Mouse (Mus musculus): ENCODE data around the gene Rab43. TPM values are rescaled to one million over a fixed set of nuclear protein-coding genes. Genes with fewer than 3 reads are reported as not detected.

The Rab43 gene
- polyA plus RNA-seq, 1 experiment from 2014 or later: 21.4 TPM

GRCm38 (mm10) chr6:87746059-87746458 is 65.9 kb downstream of the Rab43 start:
- H3K27ac ChIP-seq (ENCODE audit: low read depth, low read length): no peak overlapping the region
- no peak overlapping the region for H3K9ac ChIP-seq (ENCODE audit: low read depth, low read length)
- H3K4me1 ChIP-seq (replicated peaks; ENCODE audit: control insufficient read depth, insufficient read depth, low read length): peaks cover 28% of the 10 kb centered on the region

DNA sequence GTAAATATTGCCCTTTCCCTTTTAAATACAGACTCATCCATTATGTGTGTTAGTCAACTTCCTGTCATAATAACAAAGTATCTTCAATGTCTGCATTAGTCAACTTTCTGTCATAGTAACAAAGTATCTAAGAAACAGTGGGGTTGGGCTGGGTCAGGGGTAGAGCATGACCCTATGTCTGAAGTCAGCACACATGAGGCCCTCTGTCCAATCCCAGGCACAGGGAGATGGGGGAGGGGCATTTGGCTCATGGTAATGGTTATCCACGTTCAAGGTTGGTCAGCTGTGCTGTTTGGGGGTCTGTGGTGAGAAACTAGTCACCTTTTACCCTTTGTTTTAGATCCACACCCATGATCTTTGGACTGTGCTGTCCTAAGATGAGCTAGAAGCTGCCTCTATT is 66.7 kb downstream of the Rab43 start:
- Histone ChIP-seq H3K9me3 (ENCODE audit: control insufficient read depth, low read length) (no peaks in the 10 kb centered on the region), H3K4me3 (ENCODE audit: low read depth, low read length) (no peak overlapping the region), H3K27ac (ENCODE audit: low read depth, low read length) (no peak overlapping the region), H3K4me2 (no peak overlapping the region), H3K36me3 (ENCODE audit: control insufficient read depth, insufficient read depth, low read length) (no peaks in the 10 kb centered on the region), H3K27me3 (replicated peaks; ENCODE audit: control insufficient read depth, insufficient read depth, low read length) (no peaks in the 10 kb centered on the region), H3K4me1 (replicated peaks; ENCODE audit: control insufficient read depth, insufficient read depth, low read length) (peaks cover 36% of the 10 kb centered on the region), H3K9ac (ENCODE audit: low read depth, low read length) (no peak overlapping the region)
- ATAC-seq (replicated peaks; ENCODE audit: low FRiP score) (no peak), DNase-seq (ENCODE audit: low spot score) (no peak)
- WGBS: 34% methylated on average over 1 of the region's 1 CpGs

More at GRCm38 (mm10) chr6:87746059-87746458, 65.9 kb downstream of the Rab43 start:
- DNase-seq (ENCODE audit: low spot score) (no peak), ATAC-seq (replicated peaks; ENCODE audit: low FRiP score) (no peak)
- H3K4me3 ChIP-seq (ENCODE audit: low read depth, low read length): no peak overlapping the region
- H3K36me3 ChIP-seq (ENCODE audit: control insufficient read depth, insufficient read depth, low read length): no peaks in the 10 kb centered on the region
- WGBS: 54% methylated on average over 3 of the region's 3 CpGs
- H3K27me3 ChIP-seq (replicated peaks; ENCODE audit: control insufficient read depth, insufficient read depth, low read length): no peaks in the 10 kb centered on the region
- no peaks in the 10 kb centered on the region for H3K9me3 ChIP-seq (ENCODE audit: control insufficient read depth, low read length)
- no peak overlapping the region for H3K4me2 ChIP-seq

DNA sequence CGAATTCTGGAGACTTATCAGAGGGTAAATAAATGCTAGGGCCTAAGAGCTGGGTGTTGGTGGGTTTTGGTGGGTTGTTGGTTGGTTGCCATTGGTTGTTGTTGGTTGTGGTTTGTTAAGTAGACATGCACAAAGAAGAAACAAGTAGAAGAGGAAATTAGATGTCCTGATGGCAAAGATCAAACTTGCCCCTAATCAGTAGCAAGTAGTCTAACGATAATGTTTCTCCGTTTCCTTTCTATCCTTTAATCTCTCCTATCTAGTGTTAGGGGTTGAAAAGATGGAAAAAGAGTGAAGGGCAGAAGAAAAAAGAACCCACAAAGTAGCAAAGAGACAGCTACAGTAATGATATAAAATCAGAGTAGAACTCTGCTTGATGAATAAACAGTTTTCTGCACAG is 67.3 kb downstream of the Rab43 start:
- H3K4me1 ChIP-seq (replicated peaks; ENCODE audit: control insufficient read depth, insufficient read depth, low read length): peaks cover 43% of the 10 kb centered on the region
- DNase-seq (ENCODE audit: low spot score) (no peak), ATAC-seq (replicated peaks; ENCODE audit: low FRiP score) (no peak)
- no peak overlapping the region for H3K27ac ChIP-seq (ENCODE audit: low read depth, low read length)
- no peaks in the 10 kb centered on the region for H3K9me3 ChIP-seq (ENCODE audit: control insufficient read depth, low read length)
- no peaks in the 10 kb centered on the region for H3K27me3 ChIP-seq (replicated peaks; ENCODE audit: control insufficient read depth, insufficient read depth, low read length)
- 77% methylated on average over 3 of the region's 3 CpGs for WGBS
- no peak overlapping the region for H3K4me3 ChIP-seq (ENCODE audit: low read depth, low read length)
- no peak overlapping the region for H3K9ac ChIP-seq (ENCODE audit: low read depth, low read length)
- no peaks in the 10 kb centered on the region for H3K36me3 ChIP-seq (ENCODE audit: control insufficient read depth, insufficient read depth, low read length)
- no peak overlapping the region for H3K4me2 ChIP-seq

GRCm38 (mm10) chr6:87743281-87743680 is 68.7 kb downstream of the Rab43 start:
- Histone ChIP-seq H3K36me3 (ENCODE audit: control insufficient read depth, insufficient read depth, low read length) (no peaks in the 10 kb centered on the region), H3K4me2 (no peak overlapping the region), H3K27ac (ENCODE audit: low read depth, low read length) (no peak overlapping the region), H3K4me1 (replicated peaks; ENCODE audit: control insufficient read depth, insufficient read depth, low read length) (peaks cover 49% of the 10 kb centered on the region), H3K27me3 (replicated peaks; ENCODE audit: control insufficient read depth, insufficient read depth, low read length) (no peaks in the 10 kb centered on the region), H3K9ac (ENCODE audit: low read depth, low read length) (no peak overlapping the region), H3K4me3 (ENCODE audit: low read depth, low read length) (no peak overlapping the region), H3K9me3 (ENCODE audit: control insufficient read depth, low read length) (no peaks in the 10 kb centered on the region)
- WGBS: 76% methylated on average over 5 of the region's 5 CpGs
- ATAC-seq (replicated peaks; ENCODE audit: low FRiP score) (no peak), DNase-seq (ENCODE audit: low spot score) (no peak)

- H3K4me3 ChIP-seq (ENCODE audit: low read depth, low read length): no peak overlapping the region
- H3K4me1 ChIP-seq (replicated peaks; ENCODE audit: control insufficient read depth, insufficient read depth, low read length): peaks cover 53% of the 10 kb centered on the region
- no peak overlapping the region for H3K4me2 ChIP-seq
- no peaks in the 10 kb centered on the region for H3K27me3 ChIP-seq (replicated peaks; ENCODE audit: control insufficient read depth, insufficient read depth, low read length)
- no peak overlapping the region for H3K9ac ChIP-seq (ENCODE audit: low read depth, low read length)
- ATAC-seq (replicated peaks; ENCODE audit: low FRiP score): no peak
- H3K9me3 ChIP-seq (ENCODE audit: control insufficient read depth, low read length): no peaks in the 10 kb centered on the region
- H3K36me3 ChIP-seq (ENCODE audit: control insufficient read depth, insufficient read depth, low read length): no peaks in the 10 kb centered on the region
- no peak for DNase-seq (ENCODE audit: low spot score)
- no peak overlapping the region for H3K27ac ChIP-seq (ENCODE audit: low read depth, low read length)
- 79% methylated on average over 5 of the region's 5 CpGs for WGBS
Measured at GRCm38 (mm10) chr6:87742804-87743203, 69.2 kb downstream of the Rab43 start.

GRCm38 (mm10) chr6:87741978-87742377 is 70.0 kb downstream of the Rab43 start:
- Histone ChIP-seq H3K36me3 (ENCODE audit: control insufficient read depth, insufficient read depth, low read length) (no peaks in the 10 kb centered on the region), H3K4me1 (replicated peaks; ENCODE audit: control insufficient read depth, insufficient read depth, low read length) (peaks cover 52% of the 10 kb centered on the region), H3K4me2 (no peak overlapping the region), H3K9me3 (ENCODE audit: control insufficient read depth, low read length) (no peaks in the 10 kb centered on the region), H3K4me3 (ENCODE audit: low read depth, low read length) (no peak overlapping the region), H3K9ac (ENCODE audit: low read depth, low read length) (no peak overlapping the region), H3K27ac (ENCODE audit: low read depth, low read length) (no peak overlapping the region), H3K27me3 (replicated peaks; ENCODE audit: control insufficient read depth, insufficient read depth, low read length) (no peaks in the 10 kb centered on the region)
- ATAC-seq (replicated peaks; ENCODE audit: low FRiP score) (no peak), DNase-seq (ENCODE audit: low spot score) (no peak)
- WGBS: 50% methylated on average over 8 of the region's 8 CpGs

- no peak for DNase-seq (ENCODE audit: low spot score)
Measured at GRCm38 (mm10) chr6:87740496-87740895, 71.5 kb downstream of the Rab43 start.

GRCm38 (mm10) chr6:87739898-87740297 is 72.1 kb downstream of the Rab43 start:
- peak overlapping the region; percentile 54; the same call in 1 of the 2 replicates for H3K27ac ChIP-seq (ENCODE audit: low read depth, low read length)
- no peaks in the 10 kb centered on the region for H3K36me3 ChIP-seq (ENCODE audit: control insufficient read depth, insufficient read depth, low read length)
- H3K9me3 ChIP-seq (ENCODE audit: control insufficient read depth, low read length): no peaks in the 10 kb centered on the region
- H3K4me1 ChIP-seq (replicated peaks; ENCODE audit: control insufficient read depth, insufficient read depth, low read length): peaks cover 43% of the 10 kb centered on the region
- peaks cover 8% of the 10 kb centered on the region for H3K27me3 ChIP-seq (replicated peaks; ENCODE audit: control insufficient read depth, insufficient read depth, low read length)
- WGBS: 29% methylated on average over 6 of the region's 6 CpGs
- DNase-seq (ENCODE audit: low spot score): no peak
- peak overlapping the region; percentile 46; the same call in 1 of the 2 replicates for H3K9ac ChIP-seq (ENCODE audit: low read depth, low read length)
- 0 out of 2 replicates have a peak, but pooled peaks have one; percentile 2 for ATAC-seq (replicated peaks; ENCODE audit: low FRiP score)
- no peak overlapping the region; the same call in 1 of the 2 replicates for H3K4me2 ChIP-seq
- no peak overlapping the region for H3K4me3 ChIP-seq (ENCODE audit: low read depth, low read length)

More at GRCm38 (mm10) chr6:87740496-87740895, 71.5 kb downstream of the Rab43 start:
- peak overlapping the region; percentile 54 for H3K27ac ChIP-seq (ENCODE audit: low read depth, low read length)
- ATAC-seq (replicated peaks; ENCODE audit: low FRiP score): peak; percentile 91
- peak overlapping the region; percentile 13; the same call in 1 of the 2 replicates for H3K4me2 ChIP-seq
- no peaks in the 10 kb centered on the region for H3K9me3 ChIP-seq (ENCODE audit: control insufficient read depth, low read length)
- no peak overlapping the region for H3K4me3 ChIP-seq (ENCODE audit: low read depth, low read length)
- H3K9ac ChIP-seq (ENCODE audit: low read depth, low read length): 0 out of 2 replicates have a peak overlapping the region, but pooled peaks have one; percentile 7
- no peaks in the 10 kb centered on the region for H3K36me3 ChIP-seq (ENCODE audit: control insufficient read depth, insufficient read depth, low read length)
- H3K27me3 ChIP-seq (replicated peaks; ENCODE audit: control insufficient read depth, insufficient read depth, low read length): peaks cover 3% of the 10 kb centered on the region; the same call in 1 of the 2 replicates
- H3K4me1 ChIP-seq (replicated peaks; ENCODE audit: control insufficient read depth, insufficient read depth, low read length): peaks cover 46% of the 10 kb centered on the region
